Mouse (Mus musculus) c-Kit-negative CD71-positive TER-119-positive erythroid progenitor cells, embryonic 14.5 days (primary cell): ENCODE measurements around the gene Dpf3.

Experiments
- DNase-seq: peaks from one replicate; pipeline ENCODE4 v3.0.0-alpha.2; 2013; ENCODE audit warnings: low read depth, low spot score

Dpf3 gene

DNA sequence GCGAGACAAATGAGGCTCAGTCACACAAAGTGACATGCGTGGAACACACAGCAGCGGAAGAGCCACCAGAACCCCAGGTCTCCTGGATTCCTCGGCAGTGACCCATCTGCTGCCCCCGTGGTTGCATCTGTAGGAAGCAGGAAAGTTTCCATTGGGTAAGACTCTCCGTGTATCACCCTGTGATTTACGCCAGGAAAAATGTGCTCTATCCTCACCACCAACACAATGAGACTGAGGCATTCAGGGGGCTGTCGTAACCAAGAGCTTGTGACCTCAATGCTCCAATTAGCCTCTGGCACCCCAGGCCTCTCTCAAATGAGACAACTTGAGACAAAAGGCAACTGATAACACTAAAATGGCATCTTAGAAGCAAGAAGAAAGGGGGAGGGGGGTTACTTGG lies 192.5 kb downstream of the Dpf3 start:
- DNase-seq = no peak

DNA sequence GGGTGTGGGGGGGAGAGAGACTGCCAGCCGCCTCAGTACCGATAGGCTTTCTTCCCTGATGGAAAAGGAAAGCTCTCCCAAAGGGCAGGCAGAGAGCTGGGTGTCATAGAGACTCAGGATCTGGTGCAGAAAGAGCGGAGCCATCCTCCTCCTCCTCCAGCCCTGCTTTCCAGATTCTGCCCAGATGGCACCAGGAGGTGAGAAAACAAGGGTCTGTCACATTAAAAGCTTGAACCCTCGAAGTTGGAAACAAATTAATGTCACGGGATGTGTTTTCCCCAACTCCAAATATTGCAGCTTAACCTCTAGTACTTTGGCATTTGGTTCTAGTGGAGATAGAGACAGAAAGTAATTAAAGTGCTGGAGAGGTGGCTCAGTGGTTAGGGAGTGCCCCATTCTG lies 195.6 kb downstream of the Dpf3 start:
- no peak for DNase-seq

DNA sequence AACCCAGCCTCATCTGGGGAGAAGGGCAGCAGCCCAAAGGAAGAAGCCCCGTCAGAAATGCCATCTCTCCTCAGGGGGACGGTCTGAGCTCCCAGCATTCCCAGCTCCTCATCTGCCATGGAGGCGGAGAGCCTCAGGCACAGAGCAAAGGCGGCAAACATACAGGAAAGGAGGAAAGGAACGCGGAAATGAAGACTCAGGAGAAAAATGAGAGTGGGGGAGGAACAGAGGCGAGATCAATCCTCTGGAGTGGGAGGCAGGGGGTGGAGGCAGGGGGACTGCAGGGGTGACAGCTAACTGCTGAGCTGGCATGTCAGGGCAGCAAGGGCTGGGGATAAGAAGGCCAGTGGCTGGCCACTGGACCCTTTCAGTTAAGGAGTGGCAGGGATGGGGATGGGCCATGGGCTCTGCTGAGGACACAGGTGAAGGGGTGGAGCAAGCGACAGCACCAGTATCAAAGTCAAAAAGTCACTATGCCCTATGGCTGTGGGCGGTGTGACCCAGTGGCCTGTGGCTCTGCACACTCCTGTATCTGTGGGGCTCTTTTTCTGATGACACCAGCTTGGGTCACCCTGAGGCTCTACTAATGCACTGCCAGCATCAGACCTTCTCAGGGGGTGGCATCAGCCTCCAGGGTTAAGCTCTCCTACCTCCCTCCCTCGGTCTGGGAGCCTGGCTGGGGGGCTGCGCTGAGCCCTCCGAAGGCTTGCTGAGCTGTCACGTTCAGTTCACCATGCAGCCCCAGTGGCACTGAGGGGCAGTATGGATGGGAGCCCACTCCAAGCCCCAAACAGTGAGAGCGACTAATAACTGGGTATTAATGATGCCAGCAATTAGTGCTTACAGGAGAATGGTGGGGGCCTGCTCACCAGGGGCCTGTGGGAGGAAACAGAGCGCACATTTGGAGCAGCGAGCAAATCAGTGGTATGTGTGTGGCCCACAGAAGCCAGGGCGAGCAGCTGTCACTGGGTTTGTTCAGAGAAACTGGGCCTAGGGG lies 200.7 kb downstream of the Dpf3 start:
- DNase-seq = no peak

DNA sequence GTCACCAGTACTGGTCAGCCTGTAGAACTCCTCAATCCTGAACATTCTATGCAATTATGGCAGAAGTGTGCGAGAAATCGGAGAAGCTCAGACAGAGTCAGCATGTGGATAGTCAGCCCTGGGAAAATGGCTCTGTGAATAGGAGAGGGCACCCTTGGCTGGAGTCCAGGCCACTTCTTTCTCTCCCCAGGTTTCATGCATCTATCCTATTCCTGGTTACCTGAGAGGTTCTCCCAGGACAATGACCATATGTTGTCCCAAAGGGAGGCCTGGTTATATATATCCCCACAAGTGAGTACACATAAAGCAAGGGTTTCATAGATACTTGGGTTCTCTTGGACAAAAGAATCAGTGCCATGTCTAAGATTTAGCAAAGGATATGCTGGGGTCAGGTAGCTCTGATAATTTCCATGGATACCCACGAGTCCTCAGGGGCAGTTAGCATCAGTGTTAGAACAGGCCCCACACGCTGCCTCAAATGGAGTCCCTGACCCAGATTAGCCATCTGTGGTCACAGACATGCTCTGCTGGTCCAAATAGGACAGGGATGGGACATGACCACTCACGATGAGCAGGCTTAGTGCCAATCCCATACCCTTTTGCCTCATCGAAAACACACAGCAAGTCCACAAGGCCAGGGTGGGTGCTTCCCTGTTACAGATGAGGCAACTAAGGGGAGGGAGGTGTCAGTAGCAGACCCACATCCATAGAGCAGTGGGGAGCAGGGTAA lies 203.8 kb downstream of the Dpf3 start:
- DNase-seq = no peak

DNA sequence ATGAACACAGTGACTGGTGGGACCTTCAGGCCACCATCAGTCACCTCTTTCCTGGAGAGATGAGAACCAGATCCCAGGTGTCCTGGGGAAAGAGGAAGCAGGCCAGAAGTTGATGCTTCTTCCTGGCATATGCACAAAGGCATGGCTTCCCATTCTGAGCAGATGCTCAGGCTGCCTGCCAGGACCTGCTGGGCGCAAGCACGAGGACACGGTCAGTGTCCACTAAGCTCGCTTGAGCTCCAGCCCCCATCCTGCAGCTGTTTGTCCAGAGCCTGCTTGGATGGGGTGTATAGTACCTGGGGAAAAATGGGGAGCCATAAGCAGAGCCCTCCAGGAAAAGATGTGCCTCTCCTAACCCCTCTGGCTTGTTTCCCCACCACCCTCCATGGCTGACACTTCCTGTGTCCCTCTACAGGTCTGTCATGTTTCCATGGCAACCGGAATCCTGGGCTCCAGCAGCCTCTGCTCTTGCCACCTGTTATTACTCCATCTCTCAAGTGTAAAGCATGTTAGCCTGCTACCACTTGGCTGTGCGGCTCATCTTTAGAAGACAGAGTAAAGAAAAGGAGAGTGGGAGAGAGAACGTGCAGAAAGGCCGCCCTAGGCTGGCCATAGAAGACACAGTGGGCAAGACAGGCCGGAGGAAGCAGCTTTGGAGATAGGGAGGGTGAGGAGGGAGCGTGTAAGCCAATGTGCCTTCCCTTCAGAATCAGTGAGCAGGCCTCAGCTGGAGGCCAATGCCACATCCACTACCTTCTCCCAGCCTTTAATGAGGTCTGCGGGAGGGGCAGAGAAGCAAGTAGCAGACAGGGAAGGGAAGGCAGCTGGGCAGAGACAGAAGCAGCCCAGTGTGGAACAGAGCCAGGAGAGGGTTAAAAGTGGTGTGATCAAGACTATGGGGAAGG lies 209.7 kb downstream of the Dpf3 start:
- no peak for DNase-seq

DNA sequence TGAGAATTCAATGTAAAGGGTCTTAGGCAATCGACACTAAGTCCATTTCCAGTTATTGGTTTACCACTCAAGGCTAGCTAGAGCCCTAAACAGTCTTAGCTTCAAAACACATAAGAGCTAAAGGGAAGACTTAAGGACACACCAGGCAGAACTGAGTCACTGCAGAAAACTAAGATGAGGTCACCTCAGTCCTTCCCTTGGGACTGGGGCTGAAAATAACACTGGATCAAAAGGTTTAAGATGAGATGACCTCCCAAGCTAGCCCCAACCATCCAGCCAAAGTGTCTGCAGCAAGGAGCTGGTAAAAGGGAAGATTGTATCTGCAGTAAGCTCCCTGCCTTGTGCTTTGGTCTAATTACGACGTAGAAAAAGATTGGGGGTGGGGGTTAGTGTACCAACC lies 216.3 kb downstream of the Dpf3 start:
- no peak for DNase-seq

DNA sequence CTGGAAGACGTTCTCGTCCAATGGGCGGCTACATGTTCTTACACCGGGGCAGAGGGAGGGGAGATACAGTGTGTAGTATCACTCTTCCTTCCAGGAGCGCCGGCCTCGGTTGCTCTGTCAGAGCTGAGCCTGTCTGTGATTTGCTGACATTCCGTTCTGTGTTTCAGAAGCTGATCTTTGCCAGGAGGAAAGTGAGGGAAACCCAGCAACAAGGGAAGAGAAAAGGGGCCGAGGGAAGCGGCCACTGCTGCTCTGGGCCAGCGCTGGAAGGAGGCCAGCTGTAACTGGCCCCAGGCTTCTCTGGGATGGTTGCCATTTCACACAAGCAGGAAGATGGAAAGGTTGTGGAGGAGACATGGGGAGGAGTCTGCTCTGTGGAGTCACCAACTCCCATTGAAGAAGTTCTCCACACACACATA lies 219.0 kb downstream of the Dpf3 start:
- DNase-seq = no peak

DNA sequence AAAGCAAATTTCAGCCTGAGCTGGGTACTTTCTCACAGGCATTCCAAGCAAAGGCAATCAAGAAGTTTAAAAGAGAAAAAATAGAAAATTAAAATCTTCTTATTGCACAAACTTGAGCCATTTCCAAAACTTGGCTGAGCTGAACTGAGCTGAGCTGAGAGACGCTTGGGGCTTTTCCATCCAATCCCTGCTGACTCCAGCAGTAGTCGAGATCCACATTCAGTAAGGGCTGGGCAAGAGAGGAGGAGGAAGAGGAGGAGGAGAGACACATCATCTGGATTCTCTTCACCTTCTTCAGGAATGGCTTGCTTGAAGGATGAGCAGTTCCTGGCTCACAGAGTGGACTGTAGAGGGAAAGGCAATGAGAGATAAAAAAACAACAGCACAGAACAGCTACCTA lies 227.0 kb downstream of the Dpf3 start:
- DNase-seq = no peak

DNA sequence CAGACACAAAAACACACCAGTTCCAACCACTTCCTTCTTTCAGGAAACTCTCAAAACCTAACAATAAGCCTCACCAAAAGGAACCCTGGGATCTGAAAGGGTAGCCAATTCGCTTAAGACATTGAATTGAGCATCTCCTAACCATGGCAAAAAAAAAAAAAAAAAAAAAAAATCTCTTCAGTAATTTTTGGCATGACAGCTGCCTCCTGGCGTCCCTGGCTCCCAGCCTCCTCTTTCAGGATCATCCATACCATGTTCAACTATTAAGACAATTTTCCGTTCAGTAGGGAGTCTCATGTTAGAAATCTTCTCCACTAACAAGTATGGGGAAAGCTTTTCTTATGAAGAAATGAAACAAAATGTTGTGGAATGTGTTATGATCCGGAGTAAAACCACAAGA lies 233.1 kb downstream of the Dpf3 start:
- no peak for DNase-seq

DNA sequence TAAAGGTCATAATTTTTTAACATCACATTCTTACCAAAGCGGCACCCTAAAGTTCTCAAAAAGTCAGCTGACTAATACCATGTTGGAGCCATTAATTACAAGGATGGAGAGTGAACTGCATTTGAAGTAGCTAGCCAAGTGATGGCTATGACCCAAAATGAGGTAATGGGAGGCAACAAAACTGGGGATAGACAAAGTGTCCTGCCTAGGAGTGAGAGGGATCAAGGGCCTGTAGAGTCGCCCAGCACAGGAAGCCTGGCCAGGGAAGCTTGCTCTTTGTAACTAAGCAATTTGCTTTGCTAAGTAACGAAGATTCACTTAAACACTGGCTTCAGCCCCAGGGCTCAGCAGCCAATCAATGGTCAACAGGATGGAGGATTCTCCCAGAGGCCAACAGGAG lies 238.4 kb downstream of the Dpf3 start:
- no peak for DNase-seq

DNA sequence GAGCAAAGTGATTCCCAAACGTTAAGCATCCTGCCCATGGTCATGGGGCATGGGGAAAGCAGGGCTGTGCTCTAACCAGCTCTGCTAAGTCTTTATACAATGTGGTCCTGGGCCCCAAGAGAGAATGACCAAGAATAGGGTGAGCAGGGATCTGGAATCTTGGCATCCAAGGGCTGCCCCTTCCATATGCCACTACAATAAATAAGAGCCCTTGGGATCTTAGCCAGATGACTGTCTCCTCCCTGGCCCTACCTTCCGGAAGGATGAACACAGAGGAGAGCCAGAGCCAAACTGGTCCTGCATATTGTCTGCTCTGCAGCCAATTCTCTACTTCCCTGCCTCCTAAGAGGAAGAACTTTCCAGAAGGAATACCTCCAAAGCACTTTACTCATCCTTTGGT lies 238.9 kb downstream of the Dpf3 start:
- DNase-seq = no peak

DNA sequence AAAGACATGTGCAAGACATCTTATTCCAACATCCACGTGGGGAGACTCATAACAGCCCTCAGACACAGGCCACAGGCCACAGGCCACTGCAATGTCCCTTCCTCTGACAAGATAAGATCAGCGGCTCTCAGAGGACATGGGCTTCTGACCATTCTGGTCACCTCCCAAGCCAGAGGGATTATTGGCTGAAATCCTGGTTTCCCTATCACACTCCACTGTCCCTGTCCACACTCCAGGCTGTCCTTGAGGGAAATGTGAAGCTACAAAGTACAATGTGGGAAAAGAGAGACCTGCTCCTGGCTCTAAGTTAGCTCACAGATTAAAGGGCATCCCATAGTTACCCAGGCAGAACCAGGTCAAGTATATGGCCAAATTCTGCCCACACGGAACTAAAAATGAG lies 239.8 kb downstream of the Dpf3 start:
- no peak for DNase-seq

DNA sequence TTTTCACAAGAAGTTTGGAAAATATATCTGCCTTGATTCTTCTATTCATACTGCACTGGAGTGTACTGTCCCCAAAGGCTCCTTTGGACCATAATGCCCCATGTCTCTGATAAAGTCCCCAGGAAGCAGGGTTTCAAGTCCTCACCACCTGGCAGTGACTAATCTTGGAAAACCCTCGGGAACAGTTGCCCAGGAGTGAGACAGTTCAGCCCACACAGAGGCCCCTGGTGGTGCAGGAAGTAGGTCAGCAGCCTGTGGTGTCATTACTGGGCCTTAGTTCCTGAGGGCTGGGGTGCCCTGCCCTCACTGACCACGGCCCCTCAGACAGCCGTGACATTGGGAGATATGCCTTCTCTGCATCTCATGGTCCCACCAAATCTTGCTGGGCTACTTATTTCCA lies 246.5 kb downstream of the Dpf3 start:
- no peak for DNase-seq

DNA sequence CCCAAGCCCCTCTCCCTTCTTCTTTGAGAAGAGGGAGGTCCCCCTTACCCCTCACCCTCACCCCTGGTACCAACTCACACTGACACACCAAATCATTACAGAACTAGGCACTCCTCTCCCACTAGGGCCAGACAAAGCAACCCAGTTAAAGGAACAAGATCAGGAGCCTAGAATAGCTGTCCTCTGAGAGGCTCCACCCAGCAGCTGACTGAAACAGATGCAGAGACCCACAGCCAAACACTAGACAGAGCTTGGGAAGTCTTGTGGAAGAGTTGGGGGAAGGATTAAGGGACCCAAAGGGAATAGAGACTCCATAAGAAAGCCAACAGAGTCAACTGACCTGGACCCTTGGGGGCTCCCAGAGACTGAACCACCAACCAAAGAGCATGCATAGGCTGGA lies 246.9 kb downstream of the Dpf3 start:
- DNase-seq = no peak

DNA sequence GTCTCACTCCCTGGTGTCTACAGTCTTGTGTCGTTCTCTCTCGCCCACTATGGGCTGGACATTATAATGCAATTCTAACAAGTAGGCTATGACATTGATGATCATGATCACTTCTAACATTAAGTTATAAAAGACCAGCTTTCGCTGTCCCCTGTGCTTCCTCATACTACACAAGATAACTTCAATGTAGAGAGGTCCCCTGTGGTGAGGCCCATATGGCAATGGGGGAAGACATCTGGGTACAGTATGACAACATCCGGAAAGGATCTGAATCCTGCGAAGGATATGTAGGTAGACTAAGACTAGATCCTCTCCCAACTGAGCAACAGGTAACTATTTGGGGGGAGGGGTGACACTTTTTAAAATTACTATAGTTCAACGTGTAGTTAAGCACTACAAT lies 251.7 kb downstream of the Dpf3 start:
- DNase-seq = no peak

DNA sequence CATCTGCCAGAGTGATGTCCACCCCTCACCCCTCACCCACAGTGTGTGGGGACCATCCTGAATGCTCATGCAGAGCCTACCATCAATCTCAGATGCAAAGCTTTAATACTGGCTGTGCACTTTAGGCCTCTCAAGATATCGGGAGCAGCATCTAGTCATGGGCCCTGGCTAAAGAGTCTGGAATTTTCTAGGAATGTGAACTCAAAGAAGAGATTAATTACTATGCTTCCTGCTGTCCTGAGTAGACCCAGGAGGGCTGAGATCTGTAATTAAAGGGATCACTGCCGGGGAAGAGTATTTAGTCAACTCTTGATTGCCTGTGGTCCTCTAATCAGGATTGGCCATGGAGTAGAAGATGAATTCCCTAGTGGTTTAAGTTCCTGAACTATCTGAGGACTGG lies 252.5 kb downstream of the Dpf3 start:
- no peak for DNase-seq

DNA sequence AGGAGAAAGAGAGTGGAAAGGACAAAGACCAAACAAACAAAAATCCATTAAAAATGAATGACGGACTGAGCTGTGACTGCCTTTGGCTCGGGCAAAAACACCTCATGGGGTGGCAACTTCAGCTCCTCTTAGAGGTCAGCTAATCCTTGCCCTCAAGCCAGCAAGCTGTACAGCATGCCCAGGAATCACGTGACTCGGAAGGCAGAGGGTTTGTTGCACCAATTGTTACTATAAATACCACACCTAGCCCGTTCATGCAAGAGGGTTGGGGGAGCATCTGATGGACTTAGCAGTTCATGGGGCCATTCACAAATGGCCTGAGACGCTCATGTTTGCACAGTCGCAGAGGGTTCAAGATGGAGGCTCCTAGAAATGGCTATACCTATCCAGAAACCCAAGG lies 253.9 kb downstream of the Dpf3 start:
- no peak for DNase-seq

DNA sequence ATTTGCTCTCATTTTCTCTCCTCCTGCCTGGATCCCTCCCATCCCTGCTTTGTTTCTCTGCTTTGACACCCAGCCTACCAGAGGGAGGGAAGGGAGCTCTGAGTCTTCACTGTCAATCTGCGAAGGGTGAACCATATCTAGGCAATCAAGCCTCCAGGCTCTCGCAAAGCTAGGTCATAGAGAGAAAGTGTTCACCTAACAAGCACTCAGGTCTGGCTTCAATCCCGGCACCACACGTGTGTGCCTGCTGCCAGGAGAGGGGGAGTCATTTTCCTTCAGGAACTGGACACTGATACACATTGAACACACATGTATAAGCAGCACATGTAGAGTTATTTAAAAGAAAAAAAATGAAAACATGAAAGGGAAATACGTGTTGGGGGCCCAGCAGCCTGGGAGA lies 254.6 kb downstream of the Dpf3 start:
- DNase-seq = no peak

DNA sequence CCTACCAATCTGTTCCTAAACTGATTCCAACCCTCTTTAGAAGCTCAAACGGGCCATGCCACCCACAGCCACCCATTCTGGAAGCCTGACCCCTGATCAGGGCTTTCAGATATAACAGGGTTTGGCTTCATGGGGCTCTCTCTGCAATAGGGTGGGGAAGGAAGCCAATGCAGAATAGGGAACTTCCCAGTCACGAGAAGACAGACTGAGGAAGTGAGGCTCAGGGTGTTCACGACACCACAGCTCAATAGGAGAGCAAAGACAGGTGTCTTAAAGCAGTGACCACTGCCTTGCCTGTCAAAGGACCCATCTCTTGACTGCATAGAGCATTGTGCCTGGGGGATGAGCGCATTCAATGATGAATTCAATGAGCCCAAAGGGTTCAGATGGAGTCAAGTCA lies 256.3 kb downstream of the Dpf3 start:
- DNase-seq = no peak

DNA sequence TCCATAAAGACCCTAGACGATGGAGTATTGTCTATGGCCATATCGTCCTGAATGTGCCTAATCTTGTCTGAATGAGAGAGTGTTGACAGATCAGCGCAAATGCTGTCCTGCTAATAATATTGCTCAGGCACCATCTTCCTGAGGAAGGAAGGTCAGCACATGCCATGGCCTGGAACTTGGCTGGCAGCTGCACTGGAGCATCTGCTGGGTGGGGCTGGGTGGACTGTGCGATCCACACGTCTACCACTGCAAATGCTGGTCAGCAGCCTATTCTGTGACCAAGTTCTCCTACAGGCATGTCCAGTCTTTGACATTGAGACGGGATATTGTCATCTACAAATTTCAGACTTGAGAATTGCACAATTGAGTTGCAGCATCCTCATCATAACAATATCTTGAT lies 257.8 kb downstream of the Dpf3 start:
- DNase-seq = no peak

DNA sequence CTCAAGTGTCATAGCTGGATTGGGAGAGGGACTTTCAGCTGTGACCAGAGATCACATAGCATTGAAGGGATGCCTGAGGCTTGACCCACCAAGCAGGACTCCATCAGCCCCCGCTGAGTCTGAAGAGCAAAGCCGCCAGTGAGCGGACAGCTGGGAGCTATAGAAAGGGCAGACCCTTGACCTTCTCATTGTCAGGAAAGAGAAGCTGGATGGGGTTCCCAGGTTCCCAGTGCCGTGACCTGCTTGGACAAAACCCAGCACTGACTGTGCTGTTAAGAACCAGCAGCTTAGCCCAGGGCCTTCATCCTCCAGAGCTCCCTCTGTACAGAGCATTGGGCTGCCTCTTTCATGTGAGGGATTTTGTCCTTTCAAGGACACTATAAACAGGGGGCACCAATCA lies 260.5 kb downstream of the Dpf3 start:
- DNase-seq = no peak

DNA sequence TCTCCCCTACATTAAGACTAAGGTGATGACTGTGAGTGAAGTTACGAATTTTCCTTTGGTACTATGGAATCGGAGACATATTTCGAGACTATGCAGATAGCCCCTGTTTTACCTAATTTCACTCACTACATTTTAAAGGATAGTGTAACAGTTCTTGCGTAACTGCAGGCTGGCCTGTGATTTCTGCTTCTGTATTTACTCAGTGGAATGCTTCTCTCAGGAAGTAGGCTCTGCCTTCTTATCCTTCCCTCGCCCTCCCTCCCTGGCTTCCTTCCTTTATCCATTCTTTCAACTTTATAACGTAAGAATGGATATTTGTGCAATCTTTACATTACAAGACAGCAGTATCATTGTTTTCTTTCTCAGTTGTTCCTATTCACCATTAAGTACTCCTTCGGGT lies 266.6 kb downstream of the Dpf3 start:
- DNase-seq = no peak
